Mouse (Mus musculus) adrenal gland, postnatal 14 days (tissue): ENCODE data around the gene Slc48a1. TPM values are rescaled to one million over a fixed set of nuclear protein-coding genes. Genes with fewer than 3 reads are reported as not detected.

Experiments used
- DNase-seq: peaks from one replicate; pipeline ENCODE4 v3.0.0; 2021; ENCODE audit warnings: mixed read lengths
- total RNA-seq: library from RNA; stranded (reverse); gene quantifications from 2 replicates; pipeline ENCODE4 v1.2.3, GENCODE M21; 2021

Gene Slc48a1
- total RNA-seq, 1 experiment from 2014 or later, result 68.8 TPM

DNA sequence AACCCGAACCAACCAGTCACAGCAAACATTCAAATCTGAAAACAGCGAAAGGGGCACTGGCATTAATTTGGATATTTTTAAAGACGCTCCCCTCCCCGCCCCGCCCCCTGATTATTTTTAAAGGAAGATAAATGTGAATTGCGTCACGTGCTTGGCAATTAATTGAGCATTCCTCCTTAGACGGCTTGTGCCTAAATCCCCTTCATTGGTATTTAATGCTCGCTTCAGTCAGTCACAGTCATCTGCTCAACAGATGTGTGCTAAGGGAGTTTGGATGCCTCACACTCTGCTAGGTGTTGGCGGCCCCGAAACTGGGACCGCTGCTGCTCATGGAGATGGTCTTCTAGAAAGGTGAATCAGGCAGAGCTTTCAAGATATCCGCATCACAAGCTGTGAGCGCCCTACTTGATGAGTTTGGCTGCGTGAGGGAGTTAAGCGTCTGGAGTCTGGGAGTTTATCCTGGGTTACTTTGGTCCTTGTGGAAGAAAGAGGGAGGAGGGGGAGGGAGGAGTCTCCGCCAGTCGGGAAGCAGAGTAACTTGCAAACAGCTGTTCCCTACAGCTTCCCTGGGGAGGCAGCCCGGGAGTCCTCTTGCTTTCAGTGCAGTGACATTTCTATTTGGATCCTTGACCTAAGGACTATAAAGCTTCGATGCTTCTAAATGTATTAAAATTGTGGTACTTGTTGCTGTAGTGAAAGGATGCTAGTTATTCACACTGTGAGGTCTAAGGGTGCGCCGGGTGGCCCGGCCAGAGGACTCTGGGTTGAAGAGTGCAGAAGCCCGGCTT, 3.8 kb downstream of the Slc48a1 start:
- peak; percentile 59 for DNase-seq

DNA sequence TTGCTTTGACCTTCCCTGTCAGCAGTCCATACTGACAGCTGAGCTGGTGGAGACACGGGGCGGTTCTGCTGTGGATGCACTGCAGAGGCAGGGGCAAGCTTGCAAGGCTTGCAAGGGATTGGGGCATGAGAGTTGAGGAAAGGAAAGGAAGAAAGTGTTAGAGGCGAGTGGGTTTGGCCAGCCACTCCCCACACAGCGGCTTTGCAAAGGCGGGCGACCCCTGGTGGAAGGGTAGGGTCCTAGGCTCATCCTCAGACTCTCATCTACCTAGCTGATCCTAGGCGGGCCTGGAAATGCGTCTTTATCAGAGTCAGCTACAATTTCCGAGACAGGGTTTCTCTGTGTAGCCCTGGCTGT, 4.4 kb downstream of the Slc48a1 start:
- peak; percentile 89 for DNase-seq

DNA sequence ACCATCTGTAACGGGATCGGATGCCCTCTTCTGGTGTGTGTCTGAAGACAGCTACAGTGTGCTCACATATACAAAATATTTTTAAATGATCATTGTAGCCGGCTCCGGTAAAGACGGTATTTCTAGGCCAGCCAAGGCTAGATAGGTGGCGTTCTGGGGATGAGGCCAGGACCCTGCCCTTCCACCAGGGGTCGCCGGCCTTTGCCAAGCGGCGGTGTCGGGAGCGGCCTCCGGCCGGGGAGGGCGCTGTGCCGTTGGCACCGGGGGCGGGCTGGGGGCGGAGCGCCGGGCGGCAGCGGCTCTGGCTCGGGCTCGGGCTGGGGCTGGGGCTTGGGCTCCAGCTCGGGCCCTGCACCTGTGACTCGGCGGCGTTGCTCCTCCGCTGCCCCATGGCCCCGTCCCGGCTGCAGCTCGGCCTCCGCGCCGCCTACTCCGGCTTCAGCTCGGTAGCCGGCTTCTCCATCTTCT, 5.8 kb downstream of the Slc48a1 start:
- DNase-seq, result peak; percentile 97

DNA sequence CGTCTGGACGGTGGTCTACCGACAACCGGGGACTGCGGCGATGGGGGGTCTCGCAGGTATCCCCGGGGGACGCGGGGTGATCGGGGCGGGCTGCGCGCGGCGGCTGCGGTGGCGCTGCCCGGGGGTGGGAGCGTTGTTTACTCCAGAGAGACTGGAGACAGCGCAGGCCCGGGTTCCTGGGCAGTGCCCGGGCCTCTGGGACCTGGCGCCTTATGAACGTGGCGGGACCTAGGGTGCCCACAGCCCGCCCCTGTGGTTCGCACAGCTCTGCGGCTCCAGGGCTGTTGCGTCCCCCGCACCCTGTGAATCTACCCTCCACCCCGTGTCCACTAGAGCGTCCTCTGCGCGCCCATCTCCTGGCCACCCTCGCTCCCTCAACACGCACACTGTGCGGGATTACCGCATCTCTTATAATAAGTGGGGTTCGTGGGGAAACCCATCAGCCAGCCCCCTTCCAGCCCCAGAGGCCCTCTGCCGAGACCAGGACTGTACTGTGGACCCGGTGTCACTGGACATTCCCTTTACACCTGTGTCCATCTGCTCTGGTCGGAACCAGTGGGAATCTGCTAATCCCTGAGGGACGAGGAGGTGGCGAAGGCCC, 6.3 kb downstream of the Slc48a1 start:
- DNase-seq, result peak; percentile 68

DNA sequence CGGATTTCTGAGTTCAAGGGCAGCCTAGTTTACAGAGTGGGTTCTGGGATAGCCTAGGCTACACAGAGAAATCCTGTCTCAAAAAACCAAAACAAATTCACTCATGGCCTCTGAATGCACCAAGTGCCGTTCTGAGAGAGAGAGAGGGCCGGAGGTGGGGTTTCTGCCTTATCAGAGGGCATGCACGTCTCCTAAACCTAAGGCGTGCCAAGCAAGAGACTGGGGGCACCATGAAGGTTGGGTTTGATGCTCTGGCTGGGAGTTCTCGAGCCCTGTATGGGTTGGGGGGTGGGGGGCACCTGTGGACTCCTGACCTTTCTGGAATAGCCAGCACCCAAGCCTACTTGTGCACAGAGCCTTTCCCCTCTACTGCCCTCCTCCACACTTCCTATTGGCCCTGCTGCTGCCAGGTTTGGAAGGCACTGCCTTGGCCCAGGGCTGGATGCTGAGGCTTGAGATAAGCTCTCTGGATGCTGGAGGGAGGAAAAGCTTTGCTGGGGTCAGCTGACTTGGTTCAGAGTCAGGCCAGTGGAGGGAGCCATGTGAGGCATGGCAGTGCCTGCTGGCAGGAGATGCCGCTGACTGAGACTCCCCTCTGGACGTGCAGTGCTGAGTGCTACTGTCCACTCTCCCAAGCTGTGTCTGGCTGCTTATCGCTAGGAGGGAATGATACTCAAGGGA, 7.6 kb downstream of the Slc48a1 start:
- DNase-seq, result peak; percentile 59

DNA sequence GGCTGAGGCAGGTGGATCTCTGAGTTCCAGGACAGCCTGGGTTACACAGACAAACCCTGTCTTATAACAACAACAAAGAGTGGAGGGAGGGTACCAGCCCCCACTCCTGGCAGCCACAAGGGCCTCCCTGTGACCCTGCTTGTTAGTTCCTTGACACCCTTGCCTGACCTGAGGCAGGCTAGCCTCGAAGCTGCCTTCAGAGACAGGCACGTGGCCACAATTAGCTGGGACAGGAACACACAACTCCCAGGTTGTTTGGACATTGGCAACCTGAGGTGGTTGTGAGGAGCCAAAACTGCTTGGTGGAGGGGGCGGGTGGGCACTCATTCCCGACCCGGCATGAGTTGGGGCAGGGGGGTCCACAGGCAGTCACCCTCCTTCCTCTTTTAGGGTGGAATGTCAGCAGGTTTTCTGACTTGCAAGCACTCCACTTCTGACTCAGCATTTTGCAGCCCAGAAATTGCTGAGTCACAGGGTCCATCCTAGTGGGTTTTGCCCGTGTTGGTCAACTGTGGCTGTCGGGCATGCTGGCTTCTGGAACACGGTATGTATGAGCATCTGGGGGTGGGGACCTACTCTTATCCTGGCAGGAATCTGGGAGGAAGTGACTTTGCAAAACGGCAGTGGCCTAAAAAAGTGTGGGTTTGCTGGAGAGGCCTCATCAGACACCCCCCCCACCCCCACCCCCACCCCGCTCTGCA, 8.2 kb downstream of the Slc48a1 start:
- peak; percentile 58 for DNase-seq

DNA sequence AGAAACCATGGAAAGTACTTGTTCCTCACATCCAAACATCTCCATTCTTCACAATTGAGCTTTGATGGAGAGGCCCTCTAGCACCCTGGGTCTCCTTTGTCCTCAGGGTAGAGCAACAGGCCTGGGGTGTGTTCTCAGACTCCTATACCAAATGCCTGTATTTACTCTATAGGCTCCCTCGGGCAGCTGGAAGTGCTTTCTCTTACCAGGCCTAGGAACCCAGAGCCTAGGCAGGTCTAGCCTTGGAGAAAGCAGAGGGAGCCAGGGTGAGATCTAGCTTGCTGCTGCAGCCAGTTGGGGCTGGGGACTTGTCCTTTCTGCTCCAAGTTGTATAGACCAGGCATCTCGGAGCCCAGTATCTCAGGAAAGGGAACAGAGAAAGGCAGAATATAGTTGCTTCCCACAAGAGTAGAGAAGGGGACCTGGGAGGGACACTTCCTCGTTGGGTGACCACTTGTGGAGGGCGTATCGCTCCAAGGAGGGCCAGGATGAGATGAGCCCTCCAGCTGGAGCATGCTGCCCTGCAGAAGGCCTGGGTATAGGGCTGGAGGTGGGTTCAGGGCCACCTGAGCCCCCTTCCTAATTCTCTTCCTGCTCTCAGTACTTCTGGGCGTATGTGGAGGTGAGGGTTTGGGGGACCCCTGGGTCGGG, 9.0 kb downstream of the Slc48a1 start:
- DNase-seq, result no peak

DNA sequence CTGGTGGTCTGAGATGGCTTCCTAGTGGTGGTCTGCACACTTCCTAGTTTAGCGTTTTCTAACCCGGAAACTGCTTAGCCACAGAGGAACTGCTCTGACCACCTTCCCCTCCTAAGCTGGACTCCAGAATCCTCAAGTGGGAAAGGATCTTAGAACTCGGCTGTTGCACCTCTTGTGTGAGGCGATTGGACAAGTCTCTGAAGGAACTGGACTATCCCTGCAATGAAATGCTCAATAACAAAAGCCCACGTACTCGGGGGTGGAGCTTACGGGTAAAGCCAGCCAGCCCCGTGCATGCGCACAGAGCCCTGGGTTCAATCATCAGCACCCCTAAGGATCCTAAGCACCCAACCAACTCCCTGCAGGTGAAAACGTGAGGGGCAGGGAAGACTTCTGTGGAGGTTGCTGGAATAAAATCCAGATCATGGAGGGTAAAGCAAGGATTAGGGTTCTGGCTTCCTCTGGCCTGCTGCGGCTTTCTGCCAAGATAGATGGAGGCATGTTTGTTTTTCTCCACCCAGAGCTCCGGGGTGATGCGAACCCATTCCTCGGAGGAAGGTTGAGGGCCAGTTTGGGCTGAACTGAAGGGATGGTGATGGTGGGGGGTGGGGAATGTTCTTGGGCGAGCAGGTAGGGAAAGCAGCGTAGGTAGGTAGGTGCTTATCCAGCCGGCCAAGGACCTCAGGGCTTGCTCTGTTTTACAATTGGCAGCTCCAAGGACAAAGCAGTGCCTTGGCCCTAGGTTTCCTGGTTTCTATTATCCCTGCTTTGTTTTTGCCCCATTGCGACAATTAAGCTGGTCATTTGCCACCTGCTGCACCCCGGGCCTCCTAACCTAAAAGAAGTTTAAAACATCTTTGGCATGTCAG, 9.7 kb downstream of the Slc48a1 start:
- no peak for DNase-seq

DNA sequence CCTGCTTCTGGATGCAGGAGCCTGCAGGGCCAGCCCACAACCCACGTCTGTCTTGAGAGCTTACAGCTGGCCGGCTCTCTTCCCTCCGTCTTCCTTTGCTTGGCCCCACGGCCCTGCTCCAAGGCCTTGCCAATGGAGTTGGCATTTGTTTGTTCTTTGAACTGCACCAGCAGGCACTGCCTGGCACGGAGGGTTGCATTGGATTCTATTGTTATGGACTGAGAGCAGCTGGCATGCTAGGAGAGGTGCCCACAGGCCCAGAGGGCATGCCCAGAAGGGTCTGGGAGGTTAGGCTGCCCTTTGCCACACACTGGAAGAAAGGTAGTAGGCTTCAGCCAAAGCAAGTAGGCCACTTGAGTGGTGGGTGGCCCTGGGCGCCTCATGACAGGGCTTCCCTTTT, 10.5 kb downstream of the Slc48a1 start:
- peak; percentile 70 for DNase-seq

DNA sequence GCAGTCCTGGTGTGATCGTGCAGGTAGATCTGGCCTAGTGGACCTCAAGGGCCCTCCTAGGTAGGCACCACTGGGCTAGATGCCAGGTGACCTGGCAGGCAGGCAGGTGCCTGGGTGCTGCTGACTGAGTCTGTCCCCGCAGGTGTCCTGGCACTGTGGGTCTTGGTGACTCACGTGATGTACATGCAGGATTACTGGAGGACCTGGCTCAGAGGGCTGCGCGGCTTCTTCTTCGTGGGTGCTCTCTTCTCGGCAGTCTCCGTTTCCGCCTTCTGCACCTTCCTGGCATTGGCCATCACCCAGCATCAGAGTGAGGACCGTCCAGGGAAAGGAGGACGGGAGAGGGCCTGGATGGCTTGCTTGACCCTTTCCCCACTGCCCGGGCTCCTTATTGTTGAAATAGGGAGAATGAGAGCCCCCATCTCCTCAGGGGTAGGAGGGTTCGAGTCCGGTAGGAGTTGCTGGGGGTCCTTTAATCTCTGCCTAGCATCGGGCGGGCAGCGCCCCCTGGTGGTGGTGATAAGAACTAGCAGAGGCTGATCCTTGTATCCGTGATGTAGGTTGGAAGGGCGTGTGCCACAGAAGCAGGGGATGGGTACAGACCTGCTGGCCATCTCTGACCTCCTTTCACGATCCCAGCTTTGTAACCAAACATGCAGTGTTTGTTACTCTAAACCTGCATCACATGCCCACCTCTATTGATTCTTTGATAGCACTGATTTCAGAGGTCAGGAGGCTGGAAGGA, 11.6 kb downstream of the Slc48a1 start:
- peak; percentile 84 for DNase-seq

DNA sequence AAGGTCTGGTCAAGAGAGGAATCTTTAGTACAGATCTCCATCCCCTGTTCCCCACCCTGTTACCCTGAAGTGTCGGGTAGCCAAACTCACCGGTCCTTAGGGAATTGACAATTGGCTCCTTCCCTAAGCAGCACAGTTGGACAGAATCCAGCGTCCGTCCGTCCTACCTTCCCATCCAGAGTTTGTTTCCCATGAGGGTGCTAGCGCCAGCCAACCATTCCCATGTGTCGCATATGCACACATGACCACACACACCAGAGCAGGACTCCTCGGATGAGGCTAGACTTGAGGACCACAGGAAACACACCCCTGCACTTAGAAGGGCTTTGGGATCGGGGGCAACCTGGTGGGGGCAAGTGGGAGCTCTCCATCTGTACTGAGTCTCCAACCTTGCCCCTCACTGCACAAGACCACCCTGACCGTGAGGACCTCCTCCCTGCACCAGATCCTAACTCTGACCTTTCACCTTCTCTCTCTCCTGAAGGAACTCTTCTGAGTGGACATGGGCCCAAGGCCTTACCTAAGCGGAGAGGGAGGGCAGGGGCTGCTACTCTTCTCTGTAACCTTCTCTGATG, 12.9 kb downstream of the Slc48a1 start:
- DNase-seq, result peak; percentile 34

DNA sequence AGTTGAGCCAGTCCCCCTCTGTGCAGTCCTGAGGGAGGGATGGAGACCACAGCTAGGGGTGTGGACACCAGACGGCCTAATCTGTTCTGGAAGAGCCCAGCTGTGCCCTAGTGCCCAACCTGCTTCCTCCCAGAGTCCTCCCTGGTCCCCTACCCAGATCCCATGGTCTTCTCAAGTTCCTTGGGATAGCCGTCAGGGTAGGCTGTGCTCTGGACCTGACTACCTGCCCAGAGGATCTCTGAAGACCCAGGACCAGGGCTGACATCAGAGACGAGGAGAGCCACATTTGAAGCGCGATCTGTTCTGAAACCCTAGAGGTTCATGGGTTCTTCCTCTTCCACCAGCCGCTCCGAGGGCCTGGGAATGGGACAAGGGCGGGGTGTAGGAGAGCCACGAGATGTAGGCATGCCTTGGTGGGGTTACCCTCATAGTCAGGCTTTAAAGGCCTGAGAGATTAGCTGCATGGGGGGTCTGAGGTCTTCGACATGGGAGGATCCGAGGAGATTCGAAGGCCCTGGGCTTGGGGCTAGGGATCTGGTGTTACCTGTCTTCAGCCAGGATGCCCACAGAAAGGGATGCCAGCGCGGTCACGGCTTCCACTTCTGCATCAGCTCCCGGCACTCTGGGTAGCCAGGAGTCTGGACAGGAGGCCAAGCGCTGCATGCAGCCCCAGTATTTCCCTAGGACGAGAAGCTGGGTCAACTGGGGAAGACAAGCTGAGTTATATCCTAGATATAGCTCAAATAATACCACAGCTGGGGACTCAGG, 15.2 kb downstream of the Slc48a1 start:
- peak; percentile 4 for DNase-seq

DNA sequence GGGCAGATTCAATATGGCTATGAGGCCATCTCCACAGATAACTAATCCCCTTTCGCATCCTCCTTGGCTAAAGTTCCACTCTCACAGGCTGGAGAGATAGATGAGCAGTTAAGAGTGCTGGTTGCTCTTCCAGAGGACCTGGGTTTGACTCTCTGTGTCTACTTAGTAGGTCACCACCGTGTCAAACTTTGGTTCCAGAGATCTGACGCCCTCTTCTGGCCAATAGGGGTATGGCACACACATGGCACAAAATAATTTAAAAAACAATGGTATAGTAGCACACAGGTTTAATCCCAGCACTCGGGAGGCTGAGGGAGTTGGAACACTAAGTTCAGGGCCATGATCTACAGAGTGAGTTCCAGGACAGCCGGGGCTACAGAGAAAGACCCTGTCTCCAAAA, 15.9 kb downstream of the Slc48a1 start:
- DNase-seq, result peak; percentile 28

DNA sequence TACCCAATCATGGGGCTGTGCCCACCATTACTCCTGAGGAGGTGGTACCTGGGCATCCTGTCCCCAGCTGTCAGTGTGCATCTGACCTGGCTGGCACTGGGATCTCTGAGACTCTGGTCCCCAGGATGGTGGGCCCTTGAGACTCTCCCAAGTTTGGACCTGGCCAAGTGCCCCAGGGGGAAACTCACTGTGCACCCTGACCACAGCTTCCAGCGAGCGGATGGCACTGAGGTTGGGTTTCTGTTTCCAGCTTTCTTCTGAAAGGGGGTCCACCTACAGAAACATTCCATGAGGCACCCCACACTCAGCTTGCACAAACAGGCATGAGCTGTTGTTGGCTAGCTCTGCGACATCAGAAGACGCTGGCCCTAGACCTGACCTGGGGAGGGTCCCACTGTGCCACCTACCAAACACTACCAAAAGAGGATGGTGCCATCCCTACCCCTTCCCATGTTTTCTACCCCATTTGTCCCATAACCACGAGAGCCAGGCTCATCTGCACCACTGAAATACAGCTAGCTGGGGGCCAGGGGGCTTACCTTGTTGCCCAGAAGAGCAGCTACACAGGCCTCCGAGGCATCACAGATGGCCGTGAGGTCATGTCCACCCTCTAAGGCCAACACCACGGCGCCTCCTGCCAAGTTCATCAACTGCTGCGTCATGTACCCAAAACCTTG, 17.4 kb downstream of the Slc48a1 start:
- peak; percentile 4 for DNase-seq

DNA sequence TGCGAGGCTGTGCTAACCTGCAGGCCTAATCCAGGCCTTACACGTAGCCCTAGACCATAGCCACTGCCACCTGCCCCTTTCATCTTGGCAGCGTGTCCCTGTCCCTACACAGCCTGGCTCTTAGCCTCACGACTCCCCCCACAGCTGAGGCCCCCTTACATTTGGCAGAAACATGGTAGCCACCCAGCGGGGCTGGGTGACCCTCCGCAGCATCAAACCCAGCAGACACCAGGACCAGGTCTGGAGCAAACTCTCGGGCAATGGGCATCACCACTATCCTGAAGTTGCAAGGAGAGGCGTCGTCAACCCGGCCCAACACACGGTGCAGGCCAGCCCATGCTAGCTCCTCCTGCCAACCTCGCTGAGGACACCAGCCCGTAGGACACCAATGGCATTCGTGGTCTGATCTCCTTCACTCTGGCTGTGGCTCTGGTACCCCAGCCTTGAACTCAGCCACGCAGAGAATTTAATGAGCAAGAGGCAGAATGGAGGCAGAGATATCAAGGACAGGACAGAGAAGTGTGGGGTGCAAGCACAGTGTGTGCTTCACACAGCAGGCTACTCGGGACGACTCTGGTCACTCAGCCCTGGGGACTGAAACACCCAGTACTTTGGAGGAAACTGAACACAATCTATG, 18.5 kb downstream of the Slc48a1 start:
- DNase-seq, result no peak

DNA sequence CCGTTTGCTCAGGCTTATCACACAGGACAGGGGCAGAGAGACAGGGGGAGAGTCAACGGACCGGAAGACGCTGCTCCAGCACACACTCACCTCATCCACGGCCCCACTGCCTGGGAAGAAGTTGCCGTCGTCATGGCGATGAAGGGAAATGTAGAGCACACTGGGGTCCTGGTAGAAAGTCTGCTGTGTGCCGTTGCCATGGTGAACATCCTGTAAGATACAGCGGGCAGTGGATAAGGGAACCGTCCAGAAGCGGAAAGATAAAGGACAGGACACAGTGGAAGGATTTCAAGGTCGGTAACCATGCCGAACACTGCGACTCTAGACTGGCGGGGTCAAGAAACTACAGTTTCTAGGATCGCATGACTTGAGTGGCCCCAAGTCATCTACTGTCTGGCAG, 19.8 kb downstream of the Slc48a1 start:
- no peak for DNase-seq

DNA sequence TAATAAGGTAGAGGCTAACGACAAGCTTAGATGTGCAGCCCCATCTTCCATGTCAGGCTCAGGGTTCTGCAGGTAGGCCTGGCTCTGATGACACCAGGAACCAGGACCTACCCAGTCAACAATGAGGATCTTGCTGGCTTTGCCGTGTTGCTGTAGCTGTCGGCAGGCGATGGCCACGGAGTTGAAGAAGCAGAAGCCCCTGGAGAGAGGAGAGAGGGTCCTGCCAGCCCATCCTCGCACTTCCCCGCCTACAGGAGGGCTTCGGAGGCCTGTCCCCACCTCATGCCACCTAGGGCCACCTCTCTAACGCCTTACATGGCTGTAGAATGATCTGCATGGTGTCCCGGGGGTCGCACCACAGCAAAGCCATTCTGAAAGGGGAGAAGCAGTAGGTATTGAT, 21.1 kb downstream of the Slc48a1 start:
- DNase-seq, result no peak

DNA sequence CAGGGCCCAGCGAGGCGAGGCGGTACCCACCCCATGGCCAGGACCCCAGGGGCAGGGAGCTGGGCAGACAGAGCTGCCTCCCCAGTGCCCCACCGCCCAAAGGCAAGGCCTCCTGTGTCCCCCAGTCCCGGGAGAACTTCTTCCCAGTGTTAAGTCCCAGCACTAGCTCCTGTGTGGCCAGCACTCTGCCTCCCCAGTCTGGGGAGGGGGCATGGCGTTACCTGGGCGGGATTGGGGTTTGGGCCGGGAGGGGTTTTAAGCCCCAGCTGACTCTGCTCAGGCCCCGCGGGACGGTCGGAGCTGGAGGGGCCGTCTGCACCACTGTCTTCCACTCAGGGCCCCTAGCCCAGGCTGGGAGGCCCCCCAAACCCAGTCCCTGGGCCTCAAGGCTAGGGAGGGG, 22.5 kb downstream of the Slc48a1 start:
- no peak for DNase-seq
